Mouse (Mus musculus) lung, postnatal 10 days (tissue): ENCODE measurements at regions not wholly inside any gene's neighbourhood (a gene's known extent, or its start where the extent isn't known, plus 50 kb on each side); places are given as distances from the start of the nearest gene placed in this dataset.

Experiments
- DNase-seq: peaks from one replicate; pipeline ENCODE4 v3.0.0; 2021

- DNase-seq: no peak
Observed at GRCm38 (mm10) chr1:19290098-19290497, 81.4 kb downstream of the Tfap2b start.

- peak; percentile 29 for DNase-seq
Observed at GRCm38 (mm10) chr1:19321598-19321997, 112.9 kb downstream of the Tfap2b start.

- no peak for DNase-seq
Observed at GRCm38 (mm10) chr1:19336062-19336461, 127.3 kb downstream of the Tfap2b start.

GRCm38 (mm10) chr1:19337207-19337606, 128.5 kb downstream of the Tfap2b start:
- DNase-seq: no peak

- no peak for DNase-seq
Observed at GRCm38 (mm10) chr1:19344445-19344844, 135.7 kb downstream of the Tfap2b start.

GRCm38 (mm10) chr1:19350495-19350894, 141.8 kb downstream of the Tfap2b start:
- DNase-seq: no peak

- no peak for DNase-seq
Observed at GRCm38 (mm10) chr1:19384856-19385255, 176.1 kb downstream of the Tfap2b start.

- DNase-seq: no peak
Observed at GRCm38 (mm10) chr1:19388864-19389505, 180.3 kb downstream of the Tfap2b start.

- no peak for DNase-seq
Observed at GRCm38 (mm10) chr1:19407556-19407955, 198.8 kb downstream of the Tfap2b start.

GRCm38 (mm10) chr1:19412345-19412744, 203.6 kb downstream of the Tfap2b start:
- no peak for DNase-seq

- DNase-seq: no peak
Observed at GRCm38 (mm10) chr1:19421116-19421515, 212.4 kb downstream of the Tfap2b start.

- no peak for DNase-seq
Observed at GRCm38 (mm10) chr1:19450786-19451185, 242.1 kb downstream of the Tfap2b start.

GRCm38 (mm10) chr1:19458646-19459441, 250.1 kb downstream of the Tfap2b start:
- no peak for DNase-seq

- DNase-seq: no peak
Observed at GRCm38 (mm10) chr1:19459876-19460275, 251.2 kb downstream of the Tfap2b start.

GRCm38 (mm10) chr1:19473561-19473960, 264.8 kb downstream of the Tfap2b start:
- no peak for DNase-seq
